Mouse (Mus musculus) gastrocnemius, adult 2 months (tissue): ENCODE results near the gene Fgfr2. TPM values are rescaled to one million over a fixed set of nuclear protein-coding genes. Genes with fewer than 3 reads are reported as not detected.

Experiments used
- DNase-seq: peaks from one replicate; pipeline ENCODE4 v3.0.0; 2022
- H3K27ac ChIP-seq: fragments of 200-600 bp; 2 replicates; pipeline ENCODE4 v1.8.1; 2022; ENCODE audit warnings: mild to moderate bottlenecking
- H3K4me3 ChIP-seq: fragments of 200-600 bp; 2 replicates; pipeline ENCODE4 v1.8.1; 2022; ENCODE audit warnings: mild to moderate bottlenecking, moderate library complexity
- CTCF ChIP-seq: fragments of 200-600 bp; IDR thresholded peaks from 2 replicates; pipeline ENCODE4 v1.8.1; 2022; ENCODE audit warnings: antibody characterized with exemption, mild to moderate bottlenecking, moderate library complexity
- intact Hi-C: fragments of 180-260 bp; cut with DNase I; formaldehyde crosslinking; loops from one replicate; pipeline ENCODE4 v1.15.1; 2025
- total RNA-seq, 2 experiments: library from RNA; stranded (reverse); gene quantifications; 2 replicates each; pipeline ENCODE4 v1.2.3; 2021

The Fgfr2 gene
- total RNA-seq, 2 experiments from 2014 or later: 0.15 to 0.33 TPM

DNA sequence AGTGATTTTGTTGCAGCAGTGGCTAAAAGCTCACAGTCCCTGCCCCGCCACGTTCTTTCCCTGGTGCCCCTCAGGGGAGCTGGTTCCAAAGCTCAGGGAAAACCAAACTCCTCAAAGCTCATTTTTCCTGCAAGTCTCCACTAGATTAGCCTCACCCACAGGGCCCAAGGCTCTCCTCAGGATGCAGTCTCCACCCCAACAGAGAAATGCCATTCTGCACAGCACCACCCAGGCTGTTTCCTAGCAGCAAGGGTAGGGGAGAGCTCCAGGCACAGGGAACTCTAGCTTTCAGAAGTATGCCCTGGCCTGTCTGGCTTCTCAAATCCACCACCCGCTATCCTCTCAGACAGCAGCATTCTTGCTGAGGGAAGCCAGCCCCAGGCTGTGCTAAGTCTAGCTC is 888.9 kb downstream of the Fgfr2 start:
- peak overlapping the region; percentile 51; the same call in 1 of the 2 replicates for H3K27ac ChIP-seq
- no peak for DNase-seq
- TF ChIP-seq CTCF: no peak
- H3K4me3 ChIP-seq: no peak overlapping the region
- intact Hi-C loops: no loop called here

DNA sequence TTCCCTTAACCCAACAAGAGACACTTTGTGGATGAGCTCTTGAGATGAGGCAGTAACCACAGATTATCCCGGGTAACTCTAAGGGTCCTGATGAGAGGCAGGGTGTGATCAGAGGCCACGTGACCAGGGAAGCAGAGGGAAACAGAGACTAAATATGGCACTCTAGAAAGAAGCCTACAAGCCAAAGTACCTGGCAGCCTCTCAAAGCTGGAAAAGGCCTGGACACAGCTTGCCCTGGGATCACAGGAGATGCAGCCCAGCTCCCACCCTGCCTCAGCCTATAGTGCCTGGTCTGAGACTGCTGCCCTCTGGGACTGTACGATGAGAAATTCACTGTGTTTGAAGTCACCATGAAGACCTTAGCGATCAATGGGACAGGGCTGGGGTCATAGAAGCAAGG is 889.4 kb downstream of the Fgfr2 start:
- H3K4me3 ChIP-seq: no peak overlapping the region
- intact Hi-C loops: no loop called here
- no peak for DNase-seq
- H3K27ac ChIP-seq: peak overlapping the region; percentile 51; the same call in 1 of the 2 replicates
- TF ChIP-seq CTCF: no peak

DNA sequence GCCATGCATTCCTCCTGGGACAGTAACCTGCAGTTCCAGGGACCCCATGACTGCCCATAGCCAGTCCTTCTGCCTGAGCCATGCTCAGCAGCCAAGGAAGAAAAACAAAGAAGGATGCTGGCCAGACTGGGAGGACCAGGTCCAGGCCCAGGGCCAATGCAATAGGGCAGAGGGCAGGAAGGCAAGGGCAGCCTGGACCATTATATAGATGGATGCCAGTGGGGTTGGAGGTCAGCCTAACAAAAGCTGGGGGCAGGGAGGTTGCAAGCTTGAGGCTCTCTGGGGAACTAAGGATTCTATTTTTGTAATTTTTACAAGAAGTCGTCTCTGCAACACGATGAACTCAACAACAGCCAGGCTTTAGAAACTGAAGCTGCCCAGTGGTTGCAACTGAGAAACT is 890.2 kb downstream of the Fgfr2 start:
- Histone ChIP-seq H3K27ac (peak overlapping the region; percentile 51), H3K4me3 (no peak overlapping the region)
- intact Hi-C loops: no loop called here
- TF ChIP-seq CTCF: no peak
- DNase-seq: peak; percentile 27

DNA sequence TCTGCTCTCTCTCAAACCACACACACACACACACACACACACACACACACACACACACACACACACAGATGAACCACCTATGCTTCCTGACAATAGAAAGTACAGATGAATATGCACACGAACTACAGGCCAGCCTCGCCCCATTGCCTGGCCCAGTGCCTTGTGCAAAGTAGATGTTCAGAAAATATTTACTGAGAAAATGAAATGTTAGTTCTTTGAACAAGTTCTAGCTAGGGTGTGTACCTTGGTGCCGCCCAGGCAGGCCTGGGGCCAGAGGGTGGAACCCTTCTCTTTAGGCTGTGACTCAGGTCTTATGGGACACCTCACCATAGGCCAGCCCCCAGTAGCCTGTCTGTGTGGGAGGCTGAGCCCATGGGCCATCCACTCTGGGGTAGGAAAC is 891.7 kb downstream of the Fgfr2 start:
- peak; percentile 51 for DNase-seq
- no peak overlapping the region for H3K4me3 ChIP-seq
- no peak for TF ChIP-seq CTCF
- intact Hi-C loops: no loop called here
- H3K27ac ChIP-seq: no peak overlapping the region

DNA sequence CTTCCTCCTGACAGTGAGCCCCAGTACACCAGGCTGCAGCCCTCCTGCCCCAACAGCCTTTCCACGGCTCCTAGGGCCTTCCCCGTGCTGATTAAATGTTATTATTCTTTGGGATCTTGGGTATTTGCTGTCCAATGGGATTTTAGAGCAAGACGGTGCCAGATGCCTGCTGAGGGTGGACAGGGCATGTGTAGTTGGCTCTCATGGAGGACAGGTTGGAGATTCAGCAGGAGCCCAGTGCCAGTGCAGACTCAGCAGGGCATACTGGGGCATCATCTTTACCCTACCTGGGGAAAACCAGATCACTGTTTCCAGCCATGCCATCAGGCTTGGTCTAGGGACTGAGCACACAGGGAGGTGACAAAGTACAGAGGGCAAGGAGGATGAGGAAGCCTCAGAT is 892.2 kb downstream of the Fgfr2 start:
- intact Hi-C loops: no loop called here
- DNase-seq: no peak
- peak overlapping the region; percentile 8; the same call in 1 of the 2 replicates for H3K27ac ChIP-seq
- no peak for TF ChIP-seq CTCF
- no peak overlapping the region for H3K4me3 ChIP-seq

DNA sequence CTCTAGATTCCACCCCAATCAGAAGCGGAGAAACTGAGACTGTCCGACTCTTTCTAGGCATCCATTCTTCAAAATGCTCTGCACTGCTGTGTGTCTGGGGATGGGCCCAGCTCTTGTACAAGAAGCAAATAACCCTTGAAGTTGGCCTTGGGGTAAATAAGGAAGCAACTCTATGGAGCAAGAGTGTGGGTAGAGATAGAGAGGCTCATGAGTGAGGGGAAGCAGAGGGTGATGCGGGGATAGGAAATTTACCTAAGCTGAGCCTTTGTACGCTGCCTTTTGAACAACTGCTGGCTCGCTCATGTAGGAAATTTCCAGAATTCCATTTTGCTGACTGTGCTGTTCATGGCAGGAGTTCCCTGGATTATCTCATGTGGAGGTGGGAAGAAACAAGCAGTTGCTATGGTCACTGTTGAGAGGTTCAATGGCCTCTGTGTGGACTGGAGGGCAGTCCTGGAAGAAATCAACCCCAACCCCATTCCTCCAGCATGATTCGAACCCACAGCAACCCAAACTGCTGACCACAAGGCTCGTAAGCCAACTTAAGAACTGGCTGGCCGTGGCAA is 896.0 kb downstream of the Fgfr2 start:
- no peak overlapping the region for H3K27ac ChIP-seq
- intact Hi-C loops: loop anchor here (2.0 kb wide), 1 partner anchor 412 kb away; no protein-coding TSS in a partner anchor

DNA sequence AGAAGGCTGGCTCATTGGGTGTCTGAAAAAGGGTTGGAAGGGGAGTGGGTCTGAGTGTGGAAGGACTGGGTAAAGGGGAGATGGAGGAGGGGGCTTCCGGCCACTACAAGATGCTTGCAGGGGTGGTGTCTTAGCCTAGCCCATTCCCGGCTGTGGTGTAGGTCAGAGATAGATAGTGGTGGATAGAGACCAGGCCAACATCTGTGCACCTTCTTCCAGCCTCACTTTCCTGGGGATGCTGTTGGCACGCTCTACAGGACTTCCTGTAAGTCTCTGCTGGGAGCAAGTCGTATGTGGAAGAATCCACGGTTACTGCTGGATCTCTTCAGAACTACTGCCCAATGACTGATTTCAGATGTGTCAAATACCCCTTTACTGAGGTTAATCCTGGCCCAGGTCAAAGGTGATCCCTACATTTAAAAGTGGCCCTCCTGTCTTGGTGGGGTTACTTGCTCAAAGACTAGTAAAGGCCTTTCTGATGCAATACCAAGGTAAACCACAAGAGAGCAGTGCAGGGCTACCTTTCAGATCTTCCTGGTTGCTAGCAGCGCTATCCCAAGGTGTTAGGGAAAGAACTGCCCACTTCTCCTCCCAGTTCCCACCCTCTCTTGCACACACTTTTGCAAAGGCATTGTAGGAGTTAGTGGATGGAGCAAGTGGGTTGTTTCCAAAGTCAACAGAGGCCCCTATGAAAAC is 896.6 kb downstream of the Fgfr2 start:
- TF ChIP-seq CTCF: peak; percentile 95
- intact Hi-C loops: loop anchor here (1.0 to 2.0 kb wide), 5 partner anchors 90 to 412 kb away; no protein-coding TSS in a partner anchor

More for the DNA sequence above, 896.0 kb downstream of the Fgfr2 start:
- no peak overlapping the region for H3K4me3 ChIP-seq
- no peak for TF ChIP-seq CTCF
- DNase-seq: no peak

DNA sequence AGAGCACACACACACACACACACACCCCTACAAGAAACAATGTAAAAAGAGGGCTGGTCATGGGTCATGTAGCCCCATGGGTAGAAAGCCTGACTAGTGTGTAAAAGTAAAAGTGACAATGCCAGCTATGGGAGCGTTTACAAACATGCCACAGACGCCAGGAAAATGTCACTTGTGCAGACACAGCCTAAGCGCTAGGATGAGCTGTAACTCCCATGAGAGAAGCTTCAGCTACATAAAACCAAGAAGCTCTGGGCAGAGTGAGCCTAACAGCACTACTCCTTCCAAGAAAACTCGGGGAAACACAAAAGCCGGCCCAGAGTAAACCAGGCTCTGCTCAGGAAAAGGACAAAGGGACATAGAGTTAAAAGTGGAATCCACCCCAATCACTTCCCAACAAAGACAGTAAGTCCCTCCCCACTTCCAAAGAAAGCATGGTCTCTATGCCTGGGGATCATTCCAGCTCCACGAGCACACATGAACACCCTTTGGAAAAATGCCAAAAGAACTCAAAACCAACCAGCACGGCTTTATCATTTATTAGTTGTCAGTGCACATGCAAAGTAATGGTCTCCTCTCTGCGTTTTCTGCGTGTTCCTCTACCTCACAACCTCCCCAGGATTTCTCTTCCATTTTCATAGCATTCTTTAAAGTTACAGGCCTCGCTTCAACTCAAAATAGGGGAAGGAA is 899.6 kb downstream of the Fgfr2 start:
- DNase-seq: no peak
- TF ChIP-seq CTCF: no peak
- H3K27ac ChIP-seq: no peak overlapping the region
- H3K4me3 ChIP-seq: no peak overlapping the region
- intact Hi-C loops: no loop called here

More for the DNA sequence above, 896.6 kb downstream of the Fgfr2 start:
- no peak overlapping the region for H3K27ac ChIP-seq
- H3K4me3 ChIP-seq: no peak overlapping the region
- peak; percentile 74 for DNase-seq

DNA sequence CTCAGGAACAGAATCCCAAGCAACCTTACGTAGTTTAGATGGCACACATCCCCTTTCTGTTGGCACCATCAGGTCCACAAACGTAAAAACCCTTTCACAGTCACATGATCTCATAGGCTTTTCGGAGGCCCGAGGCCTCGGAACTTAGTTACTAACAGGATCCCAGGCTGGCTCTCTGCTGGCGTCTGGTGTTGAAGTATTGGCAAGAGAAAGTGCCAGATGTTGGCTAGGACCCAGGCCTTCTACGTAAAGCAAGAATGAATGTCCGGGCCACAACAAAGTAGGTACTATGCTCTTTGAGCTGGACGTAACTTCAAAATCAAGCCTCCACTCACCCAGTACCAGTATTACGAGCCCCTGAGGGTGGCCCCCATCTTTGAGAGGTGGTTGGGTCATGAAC is 909.1 kb downstream of the Fgfr2 start:
- DNase-seq: no peak
- H3K4me3 ChIP-seq: no peak overlapping the region
- no peak overlapping the region for H3K27ac ChIP-seq
- no peak for TF ChIP-seq CTCF
- intact Hi-C loops: loop anchor here (10.0 kb wide), 1 partner anchor 239 kb away; no protein-coding TSS in a partner anchor

DNA sequence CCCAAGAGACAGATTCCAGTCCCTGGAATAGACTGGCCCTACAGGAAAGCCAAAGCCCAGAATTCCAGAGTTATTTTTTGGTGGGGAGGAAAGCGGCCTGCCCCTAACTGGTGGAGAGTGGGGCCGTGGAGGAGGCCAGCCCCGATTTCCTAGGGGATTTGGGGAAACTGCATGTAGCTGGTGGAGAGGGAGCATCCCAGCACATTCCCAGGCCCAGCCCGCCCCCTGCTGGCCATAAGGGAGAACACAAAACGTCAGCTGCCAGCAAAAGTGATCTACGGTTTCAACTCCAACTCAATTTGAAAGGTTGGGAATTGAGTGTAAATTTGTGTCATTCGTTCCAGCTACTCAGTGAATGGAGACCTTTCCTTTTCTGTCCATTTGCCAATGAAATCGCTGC is 909.7 kb downstream of the Fgfr2 start:
- H3K27ac ChIP-seq: no peak overlapping the region
- intact Hi-C loops: loop anchor here (1.0 to 10.0 kb wide), 3 partner anchors 125 to 314 kb away; no protein-coding TSS in a partner anchor
- peak; percentile 82 for DNase-seq
- peak; percentile 89 for TF ChIP-seq CTCF
- no peak overlapping the region for H3K4me3 ChIP-seq

DNA sequence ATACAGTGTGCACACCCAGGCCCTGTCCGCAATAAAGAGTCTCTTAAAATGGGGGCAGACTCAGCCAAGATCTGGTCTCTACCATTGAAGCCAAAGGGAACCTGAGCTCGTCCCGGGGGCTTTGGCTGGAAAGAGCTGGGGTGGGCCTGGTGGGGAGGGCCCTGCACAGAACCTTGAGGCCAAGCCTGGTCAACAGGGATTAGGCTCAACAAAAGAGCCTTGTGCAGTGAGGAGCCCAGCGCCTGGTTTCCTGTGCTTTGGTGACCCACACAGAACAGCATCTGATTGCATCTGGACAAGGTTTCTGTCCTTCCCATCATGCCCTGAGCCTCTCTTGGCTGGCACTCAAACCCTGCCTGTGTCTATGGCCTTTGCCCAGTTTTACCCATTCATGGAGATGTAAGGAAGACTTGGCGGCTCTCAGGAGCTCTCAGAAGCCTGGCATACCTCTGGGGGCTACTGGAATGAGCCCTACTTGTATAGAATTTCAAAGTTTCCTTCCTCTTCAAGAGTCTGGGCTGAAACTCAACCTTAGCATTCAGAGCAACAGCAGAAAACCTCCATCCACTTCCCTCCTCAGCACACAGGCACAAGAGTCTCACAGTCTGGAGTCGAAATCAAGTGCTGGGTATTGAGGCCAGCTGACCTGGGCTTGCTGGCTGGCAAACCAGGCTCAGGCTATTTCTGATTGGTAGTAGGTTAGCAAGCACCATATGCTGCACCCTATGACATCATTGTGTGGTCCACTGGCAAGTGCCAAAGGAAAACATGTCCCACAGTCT is 911.0 kb downstream of the Fgfr2 start:
- peak; percentile 47 for DNase-seq
- peak overlapping the region; percentile 53 for H3K27ac ChIP-seq
- H3K4me3 ChIP-seq: no peak overlapping the region
- no peak for TF ChIP-seq CTCF
- intact Hi-C loops: loop anchor here (2.0 to 10.0 kb wide), 2 partner anchors 123 to 237 kb away; no protein-coding TSS in a partner anchor

DNA sequence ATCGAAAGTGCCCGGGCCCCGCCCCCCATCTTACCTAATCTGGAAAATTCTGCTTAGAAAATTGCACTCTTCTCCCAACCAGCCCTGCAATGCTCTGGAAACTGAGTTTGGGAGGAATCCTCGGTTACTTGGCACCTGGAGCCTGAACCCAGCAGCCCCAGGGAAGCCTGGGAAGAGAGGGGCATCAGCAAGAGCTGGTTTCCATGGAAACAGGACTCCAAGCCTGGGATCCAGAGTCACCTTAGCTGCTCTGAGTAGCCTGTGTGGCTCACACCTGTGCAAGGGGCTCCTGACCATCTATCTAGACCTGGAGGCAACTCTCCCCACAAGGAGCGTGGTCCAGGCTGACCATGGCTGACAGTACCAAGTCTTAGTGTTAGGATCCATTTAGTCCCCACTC is 912.5 kb downstream of the Fgfr2 start:
- TF ChIP-seq CTCF: no peak
- Histone ChIP-seq H3K27ac (no peak overlapping the region), H3K4me3 (no peak overlapping the region)
- intact Hi-C loops: loop anchor here (10.0 kb wide), 1 partner anchor 236 kb away; no protein-coding TSS in a partner anchor
- DNase-seq: no peak
